Mouse (Mus musculus) liver, adult (tissue): ENCODE measurements around the gene Snai3.

Experiments
- GATA4 ChIP-seq: IDR thresholded peaks from 2 replicates; pipeline ENCODE4 v1.6.1; 2014; ENCODE audit warnings: mild to moderate bottlenecking, low read length; ENCODE audit not compliant: insufficient replicate concordance

The Snai3 gene

GRCm38 (mm10) chr8:122463651-122464640, 3.4 kb upstream of the Snai3 start:
- TF ChIP-seq GATA4 = no peak

- no peak for TF ChIP-seq GATA4
Measured at GRCm38 (mm10) chr8:122462510-122462909, 2.0 kb upstream of the Snai3 start.

- TF ChIP-seq GATA4 = no peak
Measured at GRCm38 (mm10) chr8:122461473-122462148, 1.1 kb upstream of the Snai3 start.

- TF ChIP-seq GATA4 = no peak
Measured at GRCm38 (mm10) chr8:122459990-122460389, 543 bp downstream of the Snai3 start.

GRCm38 (mm10) chr8:122459218-122459900, 1.2 kb downstream of the Snai3 start:
- TF ChIP-seq GATA4 = no peak

- TF ChIP-seq GATA4 = no peak
Measured at GRCm38 (mm10) chr8:122457171-122457570, 3.4 kb downstream of the Snai3 start.

- no peak for TF ChIP-seq GATA4
Measured at GRCm38 (mm10) chr8:122454409-122454808, 6.1 kb downstream of the Snai3 start.

- TF ChIP-seq GATA4 = no peak
Measured at GRCm38 (mm10) chr8:122452154-122452553, 8.4 kb downstream of the Snai3 start.

GRCm38 (mm10) chr8:122451161-122451703, 9.3 kb downstream of the Snai3 start:
- no peak for TF ChIP-seq GATA4

GRCm38 (mm10) chr8:122445203-122445602, 15.3 kb downstream of the Snai3 start:
- no peak for TF ChIP-seq GATA4

GRCm38 (mm10) chr8:122444058-122444748, 16.3 kb downstream of the Snai3 start:
- TF ChIP-seq GATA4 = peak; percentile 65; the same call in 1 of the 2 replicates

GRCm38 (mm10) chr8:122443262-122444006, 17.1 kb downstream of the Snai3 start, which contains the start of gene Mvd:
TSS of gene Mvd (minus strand) at chr8:122443422.
- TF ChIP-seq GATA4 = no peak

- TF ChIP-seq GATA4 = no peak
Measured at GRCm38 (mm10) chr8:122442781-122443180, 17.8 kb downstream of the Snai3 start.

GRCm38 (mm10) chr8:122442356-122442755, 18.2 kb downstream of the Snai3 start:
- TF ChIP-seq GATA4 = no peak
